Mouse (Mus musculus): ENCODE measurements around the gene Tcte3.
"Not testable (repeated sequence)": the region's sequence is repeated elsewhere in the genome, so short reads cannot be mapped to it uniquely, and the experiment has no call there.

GRCm38 (mm10) chr17:14993139-14993832, 48.0 kb downstream of the Tcte3 start:
- not testable (repeated sequence) for TF ChIP-seq POLR2A (IDR thresholded peaks at IDR 0.05; ENCODE audit: insufficient read depth, low read depth, low read length); CTCF (IDR thresholded peaks at IDR 0.05); EP300 (IDR thresholded peaks at IDR 0.05; ENCODE audit: insufficient read depth, low read depth, low read length)

Data from heart, adult 2 months (tissue).